Mouse (Mus musculus) liver, postnatal 0 days (tissue): ENCODE measurements around the gene Gm7075. TPM values are rescaled to one million over a fixed set of nuclear protein-coding genes. Genes with fewer than 3 reads are reported as not detected.
A peak's percentile ranks its signal among the peaks of the same experiment; 100 is the strongest.
"Not testable (repeated sequence)": the region's sequence is repeated elsewhere in the genome, so short reads cannot be mapped to it uniquely, and the experiment has no call there.

Source experiments
- ATAC-seq: fragments of 200-750 bp; cut with Nextera tagmentation; 2 replicates; pipeline ENCODE4 v1.8.0; 2017; ENCODE audit warnings: mild to moderate bottlenecking, moderate library complexity
- DNase-seq: peaks from one replicate; pipeline ENCODE4 v3.0.0-alpha.2; 2016
- H3K27ac ChIP-seq: fragments of 300-500 bp; sonication (generic); 2 replicates; pipeline ENCODE4 v1.5.1; 2014; ENCODE audit warnings: antibody characterized with exemption, moderate library complexity, mild to moderate bottlenecking, low read depth
- H3K27me3 ChIP-seq: fragments of 300-500 bp; sonication (generic); 2 replicates; pipeline ENCODE4 v1.6.1; 2014; ENCODE audit warnings: low read length, control low read depth, mixed read lengths; ENCODE audit not compliant: insufficient read depth
- H3K36me3 ChIP-seq: fragments of 300-500 bp; sonication (generic); replicated peaks from 2 replicates; pipeline ENCODE4 v1.6.1; 2014; ENCODE audit warnings: mild to moderate bottlenecking, control low read depth, low read length, moderate library complexity, mixed read lengths; ENCODE audit not compliant: insufficient read depth
- H3K4me1 ChIP-seq: fragments of 300-500 bp; sonication (generic); 2 replicates; pipeline ENCODE4 v1.6.1; 2014; ENCODE audit warnings: antibody characterized with exemption, mild to moderate bottlenecking, control low read depth; ENCODE audit not compliant: insufficient read depth
- H3K4me2 ChIP-seq: fragments of 300-500 bp; sonication (generic); 2 replicates; pipeline ENCODE4 v1.6.1; 2014; ENCODE audit warnings: low read depth, mild to moderate bottlenecking, low read length, moderate library complexity, mixed read lengths
- H3K4me3 ChIP-seq: fragments of 300-500 bp; sonication (generic); 2 replicates; pipeline ENCODE4 v1.5.1; 2014; ENCODE audit warnings: low read depth, low read length
- H3K9ac ChIP-seq: fragments of 300-500 bp; sonication (generic); replicated peaks from 2 replicates; pipeline ENCODE4 v1.6.1; 2014; ENCODE audit warnings: mild to moderate bottlenecking, moderate library complexity
- H3K9me3 ChIP-seq: fragments of 300-500 bp; sonication (generic); 2 replicates; pipeline ENCODE4 v1.6.1; 2016; ENCODE audit warnings: mild to moderate bottlenecking, control low read depth, low read length, mixed read lengths
- CTCF ChIP-seq: sonication (generic); IDR thresholded peaks from 2 replicates; pipeline ENCODE4 v1.5.1; 2016; ENCODE audit warnings: antibody characterized with exemption, low read depth
- EP300 ChIP-seq: IDR thresholded peaks from 2 replicates; pipeline ENCODE4 v1.6.1; 2016; ENCODE audit warnings: antibody characterized with exemption, low read depth, mild to moderate bottlenecking
- WGBS: fragments of 180-500 bp; shearing (Covaris S2); extraction: QIAGEN DNeasy Blood & Tissue Kit; methylation state at CpG from one replicate; pipeline ENCODE4 v1.1.7; 2014; ENCODE audit not compliant: insufficient replicate concordance; 5-methylcytosine and 5-hydroxymethylcytosine counted together
- polyA plus RNA-seq: library from polyadenylated mRNA; unstranded; fragments of >200 nt; fragmentation: Nextera tagmentation; extraction: Ambion mirVana; gene quantifications from 2 replicates; pipeline ENCODE4 v1.2.1, GENCODE M21; 2015

The Gm7075 gene
- polyA plus RNA-seq, 1 experiment from 2014 or later = not detected

DNA sequence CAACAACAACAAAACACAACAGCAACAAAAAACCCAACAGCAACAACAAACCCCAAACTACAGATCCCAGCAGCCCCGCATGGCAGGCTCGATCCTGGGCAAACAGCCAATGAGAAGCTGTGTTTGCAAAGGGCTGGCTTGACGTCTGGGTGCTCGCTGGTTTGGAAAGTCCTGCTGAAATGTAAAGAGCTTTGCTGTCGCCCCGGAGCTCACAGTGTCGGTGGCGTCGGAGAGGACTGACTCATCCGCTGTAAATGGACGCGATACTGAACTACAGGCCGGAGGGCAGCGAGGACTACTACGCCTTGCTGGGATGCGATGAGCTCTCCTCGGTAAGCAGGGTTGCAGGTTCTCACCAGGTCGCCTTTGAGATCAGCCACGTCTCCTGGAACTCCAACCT, 35.1 kb downstream of the Gm7075 start:
- 0% methylated on average over 19 of the region's 19 CpGs for WGBS
- H3K9me3 ChIP-seq = no peaks in the 10 kb centered on the region
- TF ChIP-seq EP300 = no peak
- TF ChIP-seq CTCF = no peak
- no peaks in the 10 kb centered on the region for H3K27me3 ChIP-seq
- ATAC-seq (peak; percentile 74), DNase-seq (peak; percentile 88)
- no peaks in the 10 kb centered on the region for H3K36me3 ChIP-seq
- peak overlapping the region; percentile 83 for H3K4me2 ChIP-seq
- peaks cover 14% of the 10 kb centered on the region for H3K4me1 ChIP-seq
- peak overlapping the region; percentile 77 for H3K27ac ChIP-seq
- peak overlapping the region; percentile 67 for H3K9ac ChIP-seq
- peak overlapping the region; percentile 59 for H3K4me3 ChIP-seq

DNA sequence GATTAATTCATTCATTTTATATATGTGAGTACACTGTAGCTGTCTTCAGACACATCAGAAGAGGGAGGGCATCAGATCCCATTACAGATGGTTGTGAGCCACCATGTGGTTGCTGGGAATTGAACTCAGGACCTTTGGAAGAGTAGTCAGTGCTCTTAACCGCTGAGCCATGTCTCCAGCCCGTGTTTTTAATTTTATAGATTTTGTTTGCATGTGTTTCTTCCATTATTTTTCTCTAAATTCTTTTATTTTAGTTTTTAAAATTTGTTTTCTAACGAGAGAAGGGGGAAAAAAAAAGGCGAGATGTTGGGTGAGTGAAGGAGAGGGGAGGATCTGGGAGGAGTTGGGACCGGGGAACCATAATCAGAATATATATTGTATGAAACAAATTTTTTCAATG, 35.7 kb downstream of the Gm7075 start:
- peak overlapping the region; percentile 59 for H3K4me3 ChIP-seq
- not testable (repeated sequence) for ATAC-seq, H3K27me3 ChIP-seq, H3K36me3 ChIP-seq, H3K9me3 ChIP-seq, H3K27ac ChIP-seq, DNase-seq
- H3K4me2 ChIP-seq = peak overlapping the region; percentile 83
- WGBS = 24% methylated on average over 5 of the region's 5 CpGs
- peaks cover 14% of the 10 kb centered on the region for H3K4me1 ChIP-seq
- H3K9ac ChIP-seq = peak overlapping the region; percentile 67

DNA sequence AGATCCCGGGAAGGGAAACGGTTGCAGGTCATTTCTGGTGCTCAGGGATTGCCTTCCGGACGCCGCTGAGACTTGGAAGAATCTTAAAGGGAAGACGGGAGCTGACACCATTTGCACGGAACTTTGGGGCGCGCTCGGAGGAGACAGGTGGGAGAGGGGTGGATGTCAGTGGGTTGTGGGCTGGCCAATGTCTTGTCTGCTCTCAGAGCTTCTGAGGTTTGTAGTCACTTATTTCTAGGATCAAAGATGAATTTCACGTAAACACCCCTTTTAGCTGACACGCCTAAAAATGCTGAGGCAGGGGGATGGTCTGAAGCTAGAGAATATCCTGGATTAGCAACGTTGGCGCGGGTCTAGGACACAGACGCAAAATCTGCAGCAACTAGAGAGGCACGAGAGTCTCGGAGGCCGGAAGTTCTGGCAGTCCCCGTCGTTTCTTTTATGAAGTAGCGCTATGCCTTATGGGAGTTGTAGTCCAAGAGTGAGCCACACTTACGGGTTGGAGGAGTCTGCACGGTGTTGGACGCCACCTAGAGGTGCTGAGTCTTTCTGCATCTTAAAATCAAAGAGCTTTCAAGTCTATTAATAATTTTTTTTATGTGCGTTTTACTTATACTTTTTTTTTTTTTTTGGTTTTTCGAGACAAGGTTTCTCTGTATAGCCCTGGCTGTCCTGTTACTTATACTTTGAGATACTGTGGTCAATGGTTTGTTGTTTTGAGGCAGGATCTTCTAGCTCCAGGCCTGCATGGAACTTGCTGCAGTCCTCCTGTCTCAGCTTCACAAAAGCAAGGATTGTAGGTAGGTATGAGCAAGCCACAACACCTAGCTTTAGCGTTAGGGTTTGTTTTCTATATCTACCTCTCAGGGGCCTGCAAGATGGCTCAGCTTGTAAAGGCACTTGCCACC, 39.0 kb downstream of the Gm7075 start, which contains the start of gene Dnajc12:
Dnajc12 (plus strand) TSS at position 72 of the 908 bp plus-strand sequence.
- WGBS = 1% methylated on average over 28 of the region's 28 CpGs
- peak; percentile 89 for TF ChIP-seq CTCF
- peak; percentile 40; the same call in 1 of the 2 replicates for TF ChIP-seq EP300
- peak within 1 kb of the TSS; percentile 97 for H3K4me2 ChIP-seq
- peak within 1 kb of the TSS; percentile 74 for H3K4me3 ChIP-seq
- peak; percentile 87 for DNase-seq
- ATAC-seq = peak; percentile 96
- H3K9me3 ChIP-seq = no peaks in the 10 kb centered on the region
- peaks cover 12% of the 10 kb centered on the region for H3K4me1 ChIP-seq
- H3K36me3 ChIP-seq = no peaks in the 10 kb centered on the region
- H3K27me3 ChIP-seq = no peaks in the 10 kb centered on the region
- H3K9ac ChIP-seq = peak within 1 kb of the TSS; percentile 73
- H3K27ac ChIP-seq = no peak within 1 kb of the TSS

DNA sequence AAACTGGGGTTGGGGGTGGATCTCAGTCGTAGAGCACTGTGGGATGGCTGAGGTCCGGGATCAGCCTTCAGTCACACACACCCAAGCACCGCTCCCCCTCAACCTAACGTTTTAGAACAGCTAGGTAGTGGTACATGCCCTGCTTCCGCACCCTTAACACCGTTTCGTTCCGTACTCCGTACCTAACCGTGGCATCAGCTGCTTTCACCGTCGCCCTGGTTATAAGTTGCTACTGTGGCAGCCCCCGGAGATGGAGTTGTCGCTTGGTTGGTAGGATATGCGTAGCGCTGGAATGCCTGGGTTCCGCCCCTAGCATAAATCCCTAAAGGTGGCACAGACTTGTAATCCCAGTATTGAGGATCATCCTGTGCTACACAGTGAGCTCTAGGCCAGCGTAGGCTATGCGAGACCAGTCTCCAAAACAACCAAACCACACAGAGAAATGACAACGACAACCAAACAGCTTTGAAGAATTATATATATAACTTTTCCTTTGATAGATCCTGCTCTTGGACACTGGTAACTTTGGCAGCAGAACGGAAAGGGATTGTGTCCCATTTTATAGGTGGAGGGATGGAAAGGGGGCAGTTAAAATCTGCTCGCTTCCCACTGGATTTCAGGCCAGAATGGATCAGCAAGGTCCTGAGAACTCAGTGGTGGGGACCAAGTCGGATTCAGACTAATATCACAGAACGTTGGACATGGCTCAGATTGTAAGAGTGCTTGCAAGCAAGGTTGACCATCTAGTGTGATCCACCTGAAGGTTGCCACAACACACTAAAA, 39.9 kb downstream of the Gm7075 start, which contains the start of gene Sirt1:
Sirt1 (minus strand) TSS at position 207 of the 783 bp plus-strand sequence.
- peak within 1 kb of the TSS; percentile 97 for H3K4me2 ChIP-seq
- no peaks in the 10 kb centered on the region for H3K27me3 ChIP-seq
- TF ChIP-seq CTCF = no peak
- TF ChIP-seq EP300 = no peak
- no peaks in the 10 kb centered on the region for H3K9me3 ChIP-seq
- H3K9ac ChIP-seq = peak within 1 kb of the TSS; percentile 73
- peak; percentile 18 for DNase-seq
- H3K4me3 ChIP-seq = peak within 1 kb of the TSS; percentile 74
- ATAC-seq = no peak
- H3K4me1 ChIP-seq = peaks cover 11% of the 10 kb centered on the region
- WGBS = under 1% methylated on average over 24 of the region's 24 CpGs
- H3K36me3 ChIP-seq = no peaks in the 10 kb centered on the region
- H3K27ac ChIP-seq = no peak within 1 kb of the TSS

DNA sequence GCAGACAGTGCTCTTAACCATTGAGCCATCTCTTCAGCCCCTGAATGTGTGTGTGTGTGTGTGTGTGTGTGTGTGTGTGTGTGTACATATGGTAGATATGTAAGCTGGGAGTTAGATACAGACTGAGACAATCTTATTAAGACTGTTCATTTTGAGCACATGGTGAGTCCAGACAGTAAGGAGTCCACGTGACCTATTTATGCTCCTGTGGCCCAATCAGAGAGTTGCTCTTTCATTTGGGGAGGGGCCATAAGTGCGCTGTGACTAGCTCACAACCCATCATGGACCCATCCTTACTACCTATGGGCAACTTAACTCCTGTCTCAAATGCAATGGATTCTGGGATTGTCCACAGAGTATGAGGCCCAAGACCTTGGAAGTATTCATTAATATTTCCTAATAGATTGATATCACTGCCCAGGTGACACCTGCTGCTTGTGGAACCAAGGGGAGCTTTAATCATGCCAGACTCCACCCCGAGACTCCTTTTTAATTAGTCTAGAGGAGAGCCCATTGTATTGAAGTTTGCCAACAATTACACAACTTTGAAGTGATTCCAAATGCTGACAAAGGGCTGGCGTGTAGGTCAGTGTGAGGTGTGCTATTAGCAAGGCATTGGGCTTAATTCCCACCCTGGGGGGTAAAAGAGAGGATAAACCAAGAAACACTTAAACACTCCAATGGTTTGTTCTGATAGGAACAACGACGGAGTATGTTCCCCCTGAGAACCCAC, 42.5 kb downstream of the Gm7075 start:
- Histone ChIP-seq H3K9ac (no peak overlapping the region), H3K4me1 (peaks cover 9% of the 10 kb centered on the region), H3K27ac (no peak overlapping the region), H3K4me2 (no peak overlapping the region), H3K36me3 (no peaks in the 10 kb centered on the region), H3K27me3 (no peaks in the 10 kb centered on the region), H3K4me3 (no peak overlapping the region), H3K9me3 (no peaks in the 10 kb centered on the region)
- DNase-seq = no peak
- ATAC-seq = no peak
- no peak for TF ChIP-seq CTCF
- TF ChIP-seq EP300 = no peak
- WGBS = 73% methylated on average over 6 of the region's 6 CpGs

DNA sequence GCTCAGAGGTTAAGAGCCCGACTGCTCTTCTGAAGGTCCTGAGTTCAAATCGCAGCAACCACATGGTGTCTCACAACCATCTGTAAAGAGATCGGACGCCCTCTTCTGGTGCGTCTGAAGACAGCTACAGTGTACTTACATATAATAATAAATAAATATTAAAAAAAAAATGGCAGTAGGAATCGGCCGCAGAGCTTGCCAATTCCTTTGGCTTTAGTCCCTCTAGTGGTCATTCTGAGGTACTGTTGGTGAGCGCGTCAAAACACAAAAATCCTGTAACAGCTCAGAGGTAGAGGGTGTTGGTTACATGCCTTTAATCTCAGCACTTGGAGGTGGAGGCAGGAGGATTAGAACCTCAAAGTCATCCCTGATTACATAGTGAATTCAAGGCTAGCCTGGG, 44.1 kb downstream of the Gm7075 start:
- Histone ChIP-seq H3K4me3 (no peak overlapping the region), H3K27me3 (no peaks in the 10 kb centered on the region), H3K4me1 (peaks cover 9% of the 10 kb centered on the region), H3K27ac (no peak overlapping the region), H3K4me2 (no peak overlapping the region), H3K36me3 (no peaks in the 10 kb centered on the region), H3K9ac (no peak overlapping the region), H3K9me3 (no peaks in the 10 kb centered on the region)
- TF ChIP-seq EP300 (no peak), CTCF (peak; percentile 91)
- DNase-seq (peak; percentile 58), ATAC-seq (peak; percentile 40)
- WGBS = 18% methylated on average over 9 of the region's 9 CpGs
